Mouse (Mus musculus): ENCODE results near the gene Nckap5. TPM values are rescaled to one million over a fixed set of nuclear protein-coding genes. Genes with fewer than 3 reads are reported as not detected.
A peak's percentile ranks its signal among the peaks of the same experiment; 100 is the strongest.

Gene Nckap5
- polyA plus RNA-seq, 1 experiment from 2014 or later = 45.0 TPM

GRCm38 (mm10) chr1:126168131-126168530 is 662.5 kb downstream of the Nckap5 start:
- H3K4me3 ChIP-seq (ENCODE audit: low read length) = no peak overlapping the region
- H3K9me3 ChIP-seq (ENCODE audit: control insufficient read depth, low read length) = no peaks in the 10 kb centered on the region
- 73% methylated on average over 2 of the region's 2 CpGs for WGBS
- H3K27me3 ChIP-seq (ENCODE audit: control insufficient read depth, insufficient read depth, low read depth, low read length) = no peaks in the 10 kb centered on the region
- H3K27ac ChIP-seq (ENCODE audit: low read length) = no peak overlapping the region
- no peak for ATAC-seq (ENCODE audit: low read depth)
- no peak overlapping the region for H3K4me2 ChIP-seq (ENCODE audit: low read depth, low read length)
- no peak overlapping the region for H3K9ac ChIP-seq (ENCODE audit: low read length)
- H3K36me3 ChIP-seq (ENCODE audit: control insufficient read depth, insufficient read depth, low read length) = no peaks in the 10 kb centered on the region
- no peaks in the 10 kb centered on the region for H3K4me1 ChIP-seq (replicated peaks; ENCODE audit: control insufficient read depth, insufficient read depth, low read length)

DNA sequence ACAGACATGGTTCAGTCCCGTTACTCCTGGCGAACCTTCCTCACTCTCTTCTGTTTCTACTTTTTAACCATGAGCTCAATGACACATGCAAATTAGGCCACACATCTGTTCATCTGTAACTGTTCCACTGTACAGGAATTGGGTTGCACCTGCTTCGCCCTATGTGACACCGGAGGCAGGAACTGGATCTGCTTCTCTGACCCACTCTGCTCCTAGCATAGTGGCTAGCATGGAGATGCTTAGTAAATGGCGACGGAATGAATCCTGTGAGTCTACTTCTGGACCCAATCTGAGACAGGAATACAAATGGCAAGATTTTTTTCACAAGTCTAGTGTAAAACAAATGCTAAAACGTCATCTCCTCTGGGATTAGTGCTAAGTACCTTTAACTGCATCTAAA is 663.1 kb downstream of the Nckap5 start:
- Histone ChIP-seq H3K27me3 (ENCODE audit: control insufficient read depth, insufficient read depth, low read depth, low read length) (no peaks in the 10 kb centered on the region), H3K27ac (ENCODE audit: low read length) (no peak overlapping the region), H3K4me3 (ENCODE audit: low read length) (no peak overlapping the region), H3K9me3 (ENCODE audit: control insufficient read depth, low read length) (no peaks in the 10 kb centered on the region), H3K4me1 (replicated peaks; ENCODE audit: control insufficient read depth, insufficient read depth, low read length) (no peaks in the 10 kb centered on the region), H3K9ac (ENCODE audit: low read length) (no peak overlapping the region), H3K4me2 (ENCODE audit: low read depth, low read length) (no peak overlapping the region), H3K36me3 (ENCODE audit: control insufficient read depth, insufficient read depth, low read length) (no peaks in the 10 kb centered on the region)
- 80% methylated on average over 7 of the region's 7 CpGs for WGBS
- ATAC-seq (ENCODE audit: low read depth) = no peak

DNA sequence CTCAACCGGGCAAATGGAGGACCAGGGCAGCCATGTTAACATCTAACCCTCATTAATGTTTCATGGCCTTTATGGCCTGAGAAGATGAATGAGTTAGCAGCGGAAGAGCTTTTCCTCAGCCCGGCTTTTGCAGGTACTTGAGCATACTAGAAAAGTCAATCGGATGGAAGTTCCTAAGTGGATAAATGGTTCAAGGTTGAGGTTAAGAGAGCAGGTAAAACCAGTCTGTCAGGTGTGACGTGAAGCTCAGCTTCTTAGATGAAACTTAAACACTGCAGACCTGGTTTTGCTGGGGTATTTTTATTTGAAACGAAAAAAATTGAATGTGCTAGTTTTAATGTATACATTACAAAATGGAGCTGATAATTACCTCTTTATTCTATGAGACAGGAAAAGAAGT is 671.3 kb downstream of the Nckap5 start:
- no peak overlapping the region for H3K27ac ChIP-seq (ENCODE audit: low read length)
- no peaks in the 10 kb centered on the region for H3K36me3 ChIP-seq (ENCODE audit: control insufficient read depth, insufficient read depth, low read length)
- H3K27me3 ChIP-seq (ENCODE audit: control insufficient read depth, insufficient read depth, low read depth, low read length) = no peaks in the 10 kb centered on the region
- no peak overlapping the region for H3K4me3 ChIP-seq (ENCODE audit: low read length)
- H3K9ac ChIP-seq (ENCODE audit: low read length) = no peak overlapping the region
- peak; percentile 76 for ATAC-seq (ENCODE audit: low read depth)
- no peak overlapping the region for H3K4me2 ChIP-seq (ENCODE audit: low read depth, low read length)
- H3K9me3 ChIP-seq (ENCODE audit: control insufficient read depth, low read length) = no peaks in the 10 kb centered on the region
- H3K4me1 ChIP-seq (replicated peaks; ENCODE audit: control insufficient read depth, insufficient read depth, low read length) = no peaks in the 10 kb centered on the region
- 43% methylated on average over 6 of the region's 6 CpGs for WGBS

GRCm38 (mm10) chr1:126155816-126156215 is 674.8 kb downstream of the Nckap5 start:
- H3K4me1 ChIP-seq (replicated peaks; ENCODE audit: control insufficient read depth, insufficient read depth, low read length) = peaks cover 7% of the 10 kb centered on the region
- no peak overlapping the region for H3K4me2 ChIP-seq (ENCODE audit: low read depth, low read length)
- no peak overlapping the region for H3K4me3 ChIP-seq (ENCODE audit: low read length)
- H3K27ac ChIP-seq (ENCODE audit: low read length) = no peak overlapping the region
- H3K27me3 ChIP-seq (ENCODE audit: control insufficient read depth, insufficient read depth, low read depth, low read length) = no peaks in the 10 kb centered on the region
- no peaks in the 10 kb centered on the region for H3K9me3 ChIP-seq (ENCODE audit: control insufficient read depth, low read length)
- H3K9ac ChIP-seq (ENCODE audit: low read length) = no peak overlapping the region
- WGBS = 47% methylated on average over 5 of the region's 5 CpGs
- ATAC-seq (ENCODE audit: low read depth) = no peak
- H3K36me3 ChIP-seq (ENCODE audit: control insufficient read depth, insufficient read depth, low read length) = no peaks in the 10 kb centered on the region

DNA sequence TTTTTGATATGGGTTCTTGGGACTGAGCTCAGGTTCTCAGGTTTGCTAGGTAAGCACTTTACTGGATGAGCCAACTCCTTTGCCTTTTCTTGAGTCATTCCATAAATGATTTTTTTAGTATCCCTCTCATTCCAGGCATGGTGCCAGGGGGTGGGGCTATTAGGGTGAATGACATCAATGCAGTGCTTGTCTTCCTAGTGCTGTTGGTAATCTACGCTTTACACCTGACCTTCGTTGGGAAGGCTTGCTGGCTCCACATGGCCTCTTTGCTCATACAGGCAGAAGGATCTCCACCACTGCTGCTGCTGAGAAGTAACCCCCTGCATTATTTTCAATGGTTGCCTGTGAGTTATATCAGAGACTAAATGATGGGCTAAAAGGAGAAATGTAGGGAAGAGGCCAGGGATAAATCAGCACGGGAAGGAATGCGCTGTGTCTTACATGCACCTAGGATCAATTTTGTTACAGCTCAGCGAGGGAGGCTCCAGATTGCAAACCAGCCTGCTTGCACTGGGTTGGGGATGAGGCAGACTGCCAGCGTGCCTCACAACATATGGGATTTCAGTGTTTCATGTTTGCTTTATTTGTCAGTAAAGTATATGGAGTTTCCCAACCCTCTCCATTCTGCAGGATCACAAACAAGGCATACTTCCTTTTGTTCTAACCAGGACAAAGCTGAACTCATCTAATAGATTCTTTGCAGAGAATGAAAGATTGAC is 676.9 kb downstream of the Nckap5 start:
- Histone ChIP-seq H3K4me3 (ENCODE audit: low read length) (no peak overlapping the region), H3K4me2 (ENCODE audit: low read depth, low read length) (no peak overlapping the region), H3K9ac (ENCODE audit: low read length) (no peak overlapping the region), H3K27ac (ENCODE audit: low read length) (no peak overlapping the region), H3K36me3 (ENCODE audit: control insufficient read depth, insufficient read depth, low read length) (no peaks in the 10 kb centered on the region), H3K27me3 (ENCODE audit: control insufficient read depth, insufficient read depth, low read depth, low read length) (no peaks in the 10 kb centered on the region), H3K9me3 (ENCODE audit: control insufficient read depth, low read length) (no peaks in the 10 kb centered on the region), H3K4me1 (replicated peaks; ENCODE audit: control insufficient read depth, insufficient read depth, low read length) (peaks cover 7% of the 10 kb centered on the region)
- ATAC-seq (ENCODE audit: low read depth) = peak; percentile 59; the same call in 1 of the 2 replicates
- 73% methylated on average over 6 of the region's 6 CpGs for WGBS

GRCm38 (mm10) chr1:126152217-126152616 is 678.4 kb downstream of the Nckap5 start:
- H3K4me3 ChIP-seq (ENCODE audit: low read length) = no peak overlapping the region
- H3K4me1 ChIP-seq (replicated peaks; ENCODE audit: control insufficient read depth, insufficient read depth, low read length) = peaks cover 7% of the 10 kb centered on the region
- 66% methylated on average over 6 of the region's 6 CpGs for WGBS
- H3K36me3 ChIP-seq (ENCODE audit: control insufficient read depth, insufficient read depth, low read length) = no peaks in the 10 kb centered on the region
- H3K9me3 ChIP-seq (ENCODE audit: control insufficient read depth, low read length) = no peaks in the 10 kb centered on the region
- no peaks in the 10 kb centered on the region for H3K27me3 ChIP-seq (ENCODE audit: control insufficient read depth, insufficient read depth, low read depth, low read length)
- H3K9ac ChIP-seq (ENCODE audit: low read length) = no peak overlapping the region
- 0 out of 2 replicates have a peak, but pooled peaks have one; percentile 31 for ATAC-seq (ENCODE audit: low read depth)
- H3K27ac ChIP-seq (ENCODE audit: low read length) = no peak overlapping the region
- H3K4me2 ChIP-seq (ENCODE audit: low read depth, low read length) = no peak overlapping the region

- no peaks in the 10 kb centered on the region for H3K36me3 ChIP-seq (ENCODE audit: control insufficient read depth, insufficient read depth, low read length)
- no peak for ATAC-seq (ENCODE audit: low read depth)
- H3K4me3 ChIP-seq (ENCODE audit: low read length) = no peak overlapping the region
- H3K9ac ChIP-seq (ENCODE audit: low read length) = no peak overlapping the region
- H3K27me3 ChIP-seq (ENCODE audit: control insufficient read depth, insufficient read depth, low read depth, low read length) = no peaks in the 10 kb centered on the region
- no peak overlapping the region for H3K4me2 ChIP-seq (ENCODE audit: low read depth, low read length)
- H3K27ac ChIP-seq (ENCODE audit: low read length) = no peak overlapping the region
- H3K9me3 ChIP-seq (ENCODE audit: control insufficient read depth, low read length) = no peaks in the 10 kb centered on the region
- peaks cover 7% of the 10 kb centered on the region for H3K4me1 ChIP-seq (replicated peaks; ENCODE audit: control insufficient read depth, insufficient read depth, low read length)
Observed at GRCm38 (mm10) chr1:126149966-126150365, 680.6 kb downstream of the Nckap5 start.

- H3K4me3 ChIP-seq (ENCODE audit: low read length) = no peak overlapping the region
- no peaks in the 10 kb centered on the region for H3K4me1 ChIP-seq (replicated peaks; ENCODE audit: control insufficient read depth, insufficient read depth, low read length)
- H3K27ac ChIP-seq (ENCODE audit: low read length) = no peak overlapping the region
- H3K9me3 ChIP-seq (ENCODE audit: control insufficient read depth, low read length) = no peaks in the 10 kb centered on the region
- H3K27me3 ChIP-seq (ENCODE audit: control insufficient read depth, insufficient read depth, low read depth, low read length) = no peaks in the 10 kb centered on the region
- H3K9ac ChIP-seq (ENCODE audit: low read length) = no peak overlapping the region
- WGBS = 71% methylated on average over 3 of the region's 3 CpGs
- no peak overlapping the region for H3K4me2 ChIP-seq (ENCODE audit: low read depth, low read length)
- H3K36me3 ChIP-seq (ENCODE audit: control insufficient read depth, insufficient read depth, low read length) = no peaks in the 10 kb centered on the region
- ATAC-seq (ENCODE audit: low read depth) = no peak
Observed at GRCm38 (mm10) chr1:126135717-126136116, 694.9 kb downstream of the Nckap5 start.

- Histone ChIP-seq H3K36me3 (ENCODE audit: control insufficient read depth, insufficient read depth, low read length) (no peaks in the 10 kb centered on the region), H3K27me3 (ENCODE audit: control insufficient read depth, insufficient read depth, low read depth, low read length) (no peaks in the 10 kb centered on the region), H3K9ac (ENCODE audit: low read length) (no peak overlapping the region), H3K27ac (ENCODE audit: low read length) (no peak overlapping the region), H3K4me3 (ENCODE audit: low read length) (no peak overlapping the region), H3K4me1 (replicated peaks; ENCODE audit: control insufficient read depth, insufficient read depth, low read length) (no peaks in the 10 kb centered on the region), H3K9me3 (ENCODE audit: control insufficient read depth, low read length) (no peaks in the 10 kb centered on the region), H3K4me2 (ENCODE audit: low read depth, low read length) (no peak overlapping the region)
- 90% methylated on average over 2 of the region's 2 CpGs for WGBS
- ATAC-seq (ENCODE audit: low read depth) = no peak
Observed at GRCm38 (mm10) chr1:126132316-126132715, 698.3 kb downstream of the Nckap5 start.

GRCm38 (mm10) chr1:126129129-126129528 is 701.5 kb downstream of the Nckap5 start:
- no peak for ATAC-seq (ENCODE audit: low read depth)
- no peak overlapping the region for H3K4me3 ChIP-seq (ENCODE audit: low read length)
- no peak overlapping the region for H3K9ac ChIP-seq (ENCODE audit: low read length)
- H3K4me1 ChIP-seq (replicated peaks; ENCODE audit: control insufficient read depth, insufficient read depth, low read length) = no peaks in the 10 kb centered on the region
- no peaks in the 10 kb centered on the region for H3K27me3 ChIP-seq (ENCODE audit: control insufficient read depth, insufficient read depth, low read depth, low read length)
- no peak overlapping the region for H3K4me2 ChIP-seq (ENCODE audit: low read depth, low read length)
- no peaks in the 10 kb centered on the region for H3K36me3 ChIP-seq (ENCODE audit: control insufficient read depth, insufficient read depth, low read length)
- H3K27ac ChIP-seq (ENCODE audit: low read length) = no peak overlapping the region
- no peaks in the 10 kb centered on the region for H3K9me3 ChIP-seq (ENCODE audit: control insufficient read depth, low read length)
- WGBS = 47% methylated on average over 1 of the region's 1 CpGs
